Mouse (Mus musculus): ENCODE results near the gene Acsl1.

DNA sequence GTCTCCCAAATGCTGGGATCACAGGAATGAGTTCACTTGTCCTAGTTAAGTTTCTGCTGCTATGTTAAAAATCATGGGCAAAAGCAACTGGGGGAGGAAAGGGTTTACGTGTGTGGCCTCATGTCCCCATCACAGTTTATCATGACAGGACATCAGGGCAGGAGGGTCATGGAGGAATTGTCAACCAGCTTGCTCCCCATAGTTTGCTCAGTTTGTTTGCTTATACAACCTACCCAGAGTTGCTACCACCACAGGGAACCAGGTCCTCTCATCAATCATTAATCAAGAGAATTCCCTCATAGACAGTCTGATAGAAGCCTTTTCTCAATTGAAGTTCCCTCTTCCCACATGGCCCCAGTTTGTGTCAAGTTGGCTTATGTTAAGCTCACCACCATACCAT is 43.2 kb downstream of the Acsl1 start:
- TF ChIP-seq CTCF (IDR thresholded peaks at IDR 0.05; ENCODE audit: extremely low read depth, insufficient read length, insufficient replicate concordance, low read depth, low read length): no peak
- no peak for TF ChIP-seq POLR2A (IDR thresholded peaks at IDR 0.05; ENCODE audit: low read depth, low read length)
